Mouse (Mus musculus) heart, postnatal 25 days (tissue): Measurements from ENCODE around the gene Abhd8. TPM values are rescaled to one million over a fixed set of nuclear protein-coding genes. Genes with fewer than 3 reads are reported as not detected.
A peak's percentile ranks its signal among the peaks of the same experiment; 100 is the strongest.
"Not testable (repeated sequence)": the region's sequence is repeated elsewhere in the genome, so short reads cannot be mapped to it uniquely, and the experiment has no call there.

ENCODE experiments used
- DNase-seq: peaks from one replicate; pipeline ENCODE4 v3.0.0; 2022; ENCODE audit warnings: low spot score
- intact Hi-C: fragments of 180-260 bp; cut with DNase I; formaldehyde crosslinking; loops from one replicate; pipeline ENCODE4 v1.15.1; 2025
- total RNA-seq, 2 experiments: library from RNA; stranded (reverse); gene quantifications; 2 replicates each; pipeline ENCODE4 v1.2.3; 2021

Abhd8 gene
- total RNA-seq, 2 experiments from 2014 or later = 32.4 to 32.6 TPM

- peak; percentile 98 for DNase-seq
- intact Hi-C loops = no loop called here
These were observed 1.4 kb upstream of the Abhd8 start, which contains the start of gene Mrpl34 for GRCm38 (mm10) chr8:71464513-71465500. Mrpl34 (plus strand) TSS chr8:71464959.

GRCm38 (mm10) chr8:71462786-71463185, 669 bp downstream of the Abhd8 start:
- DNase-seq = no peak
- intact Hi-C loops = loop anchor here (1.0 kb wide), 1 partner anchor 83 kb away; no protein-coding TSS in a partner anchor

GRCm38 (mm10) chr8:71462191-71462590, 1.3 kb downstream of the Abhd8 start:
- intact Hi-C loops = loop anchor here (1.0 kb wide), 1 partner anchor 83 kb away; no protein-coding TSS in a partner anchor
- no peak for DNase-seq

GRCm38 (mm10) chr8:71461152-71461840, 2.2 kb downstream of the Abhd8 start:
- intact Hi-C loops = loop anchor here (2.0 kb wide), 1 partner anchor 18 kb away; no protein-coding TSS in a partner anchor
- DNase-seq = no peak

- no peak for DNase-seq
- intact Hi-C loops = loop anchor here (2.0 kb wide), 1 partner anchor 18 kb away; no protein-coding TSS in a partner anchor
These were observed 2.7 kb downstream of the Abhd8 start for GRCm38 (mm10) chr8:71460716-71461115.

- intact Hi-C loops = no loop called here
- no peak for DNase-seq
These were observed 5.7 kb downstream of the Abhd8 start for GRCm38 (mm10) chr8:71457659-71458270.

- intact Hi-C loops = no loop called here
- DNase-seq = no peak
These were observed 6.5 kb downstream of the Abhd8 start for GRCm38 (mm10) chr8:71456906-71457305.

GRCm38 (mm10) chr8:71454668-71455067, 8.8 kb downstream of the Abhd8 start:
- DNase-seq = no peak
- intact Hi-C loops = no loop called here

GRCm38 (mm10) chr8:71452669-71453068, 10.8 kb downstream of the Abhd8 start:
- intact Hi-C loops = no loop called here
- no peak for DNase-seq

- intact Hi-C loops = no loop called here
These were observed 11.7 kb downstream of the Abhd8 start for GRCm38 (mm10) chr8:71451777-71452176.

GRCm38 (mm10) chr8:71451337-71451736, 12.1 kb downstream of the Abhd8 start:
- intact Hi-C loops = no loop called here
- no peak for DNase-seq

More at GRCm38 (mm10) chr8:71451777-71452176, 11.7 kb downstream of the Abhd8 start:
- no peak for DNase-seq

- DNase-seq = no peak
- intact Hi-C loops = no loop called here
These were observed 18.4 kb downstream of the Abhd8 start for GRCm38 (mm10) chr8:71445096-71445495.

- intact Hi-C loops = loop anchor here (2.0 kb wide), 3 partner anchors 77 to 219 kb away; partner anchors contain the start of gene Fam129c
- DNase-seq = no peak
These were observed 22.1 kb downstream of the Abhd8 start for GRCm38 (mm10) chr8:71441404-71441803.

GRCm38 (mm10) chr8:71437041-71437440, 26.4 kb downstream of the Abhd8 start:
- intact Hi-C loops = no loop called here
- DNase-seq = no peak

- DNase-seq, intact Hi-C loops: not testable (repeated sequence)
These were observed 30.5 kb downstream of the Abhd8 start for GRCm38 (mm10) chr8:71432935-71433334.

- intact Hi-C loops = no loop called here
- DNase-seq = no peak
These were observed 41.3 kb downstream of the Abhd8 start for GRCm38 (mm10) chr8:71422121-71422520.

- intact Hi-C loops = no loop called here
- DNase-seq = no peak
These were observed 51.8 kb downstream of the Abhd8 start for GRCm38 (mm10) chr8:71411535-71412273.

GRCm38 (mm10) chr8:71408231-71408630, 55.2 kb downstream of the Abhd8 start:
- intact Hi-C loops = loop anchor here (5.0 kb wide), 1 partner anchor 186 kb away; no protein-coding TSS in a partner anchor
- no peak for DNase-seq

- DNase-seq = no peak
- intact Hi-C loops = loop anchor here (2.0 to 5.0 kb wide), 2 partner anchors 35 to 185 kb away; no protein-coding TSS in a partner anchor
These were observed 56.0 kb downstream of the Abhd8 start for GRCm38 (mm10) chr8:71407441-71407840.
